Mouse (Mus musculus) embryonic facial prominence, embryonic 14.5 days (tissue): ENCODE measurements around the gene Cdc6. TPM values are rescaled to one million over a fixed set of nuclear protein-coding genes. Genes with fewer than 3 reads are reported as not detected.

ENCODE experiments used
- ATAC-seq: fragments of 200-750 bp; cut with Nextera tagmentation; 2 replicates; pipeline ENCODE4 v1.8.0; 2017; ENCODE audit warnings: low read depth, moderate number of reproducible peaks, moderate TSS enrichment
- DNase-seq: peaks from one replicate; pipeline ENCODE4 v3.0.0-alpha.2; 2015; ENCODE audit warnings: low spot score
- H3K27ac ChIP-seq: fragments of 300-500 bp; sonication (generic); replicated peaks from 2 replicates; pipeline ENCODE4 v1.5.1; 2014; ENCODE audit warnings: low read depth, mild to moderate bottlenecking, low read length, moderate library complexity
- H3K27me3 ChIP-seq: fragments of 300-500 bp; sonication (generic); replicated peaks from 2 replicates; pipeline ENCODE4 v1.6.1; 2014; ENCODE audit warnings: low read length; ENCODE audit not compliant: control insufficient read depth, insufficient read depth
- H3K36me3 ChIP-seq: fragments of 300-500 bp; sonication (generic); 2 replicates; pipeline ENCODE4 v1.6.1; 2014; ENCODE audit warnings: low read length, mixed read lengths; ENCODE audit not compliant: control insufficient read depth, insufficient read depth
- H3K4me1 ChIP-seq: fragments of 300-500 bp; sonication (generic); 2 replicates; pipeline ENCODE4 v1.6.1; 2014; ENCODE audit warnings: antibody characterized with exemption, low read length; ENCODE audit not compliant: control insufficient read depth, insufficient read depth
- H3K4me2 ChIP-seq: fragments of 300-500 bp; sonication (generic); 2 replicates; pipeline ENCODE4 v1.6.1; 2014; ENCODE audit warnings: low read depth, mild to moderate bottlenecking, low read length, moderate library complexity, mixed read lengths
- H3K4me3 ChIP-seq: fragments of 300-500 bp; sonication (generic); 2 replicates; pipeline ENCODE4 v1.5.1; 2014; ENCODE audit warnings: low read depth, mild to moderate bottlenecking, low read length
- H3K9ac ChIP-seq: fragments of 300-500 bp; sonication (generic); 2 replicates; pipeline ENCODE4 v1.6.1; 2014; ENCODE audit warnings: low read depth, mild to moderate bottlenecking, low read length, moderate library complexity, mixed read lengths
- H3K9me3 ChIP-seq: fragments of 300-500 bp; sonication (generic); 2 replicates; pipeline ENCODE4 v1.6.1; 2016; ENCODE audit warnings: low read length; ENCODE audit not compliant: control insufficient read depth
- WGBS: fragments of 180-500 bp; shearing (Covaris S2); extraction: QIAGEN DNeasy Blood & Tissue Kit; methylation state at CpG from one replicate; pipeline ENCODE4 v1.1.7; 2014; 5-methylcytosine and 5-hydroxymethylcytosine counted together
- polyA plus RNA-seq: library from polyadenylated mRNA; unstranded; fragments of >200 nt; fragmentation: Nextera tagmentation; extraction: Ambion mirVana; gene quantifications from 2 replicates; pipeline ENCODE4 v1.2.1, GENCODE M21; 2014

Gene Cdc6
- polyA plus RNA-seq, 1 experiment from 2014 or later: 22.7 TPM

DNA sequence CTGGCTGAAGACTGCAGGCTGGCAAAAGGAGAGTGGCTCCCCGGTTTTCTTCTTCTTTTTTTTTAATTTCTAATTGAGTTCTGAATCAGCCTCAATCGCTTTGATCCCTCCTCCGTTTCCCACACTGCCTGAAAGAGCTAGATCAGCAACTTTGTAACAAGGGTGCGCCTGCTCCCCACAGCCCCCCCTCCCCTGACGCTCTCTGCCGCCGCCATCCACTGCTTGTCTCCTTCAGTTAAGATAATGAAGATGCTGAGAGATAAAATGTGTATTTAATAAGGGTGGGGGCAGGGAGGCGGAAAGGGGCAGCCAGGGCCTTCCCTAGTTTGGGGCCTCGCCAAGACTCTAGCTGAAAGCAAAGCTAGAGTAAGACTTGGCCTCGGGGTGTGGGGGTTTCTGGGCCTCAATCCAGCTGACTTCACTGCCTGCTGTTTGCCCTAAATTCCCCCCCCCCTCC, 17.7 kb downstream of the Cdc6 start:
- Histone ChIP-seq H3K9ac (no peak overlapping the region), H3K4me3 (peak overlapping the region; percentile 8; the same call in 1 of the 2 replicates)

DNA sequence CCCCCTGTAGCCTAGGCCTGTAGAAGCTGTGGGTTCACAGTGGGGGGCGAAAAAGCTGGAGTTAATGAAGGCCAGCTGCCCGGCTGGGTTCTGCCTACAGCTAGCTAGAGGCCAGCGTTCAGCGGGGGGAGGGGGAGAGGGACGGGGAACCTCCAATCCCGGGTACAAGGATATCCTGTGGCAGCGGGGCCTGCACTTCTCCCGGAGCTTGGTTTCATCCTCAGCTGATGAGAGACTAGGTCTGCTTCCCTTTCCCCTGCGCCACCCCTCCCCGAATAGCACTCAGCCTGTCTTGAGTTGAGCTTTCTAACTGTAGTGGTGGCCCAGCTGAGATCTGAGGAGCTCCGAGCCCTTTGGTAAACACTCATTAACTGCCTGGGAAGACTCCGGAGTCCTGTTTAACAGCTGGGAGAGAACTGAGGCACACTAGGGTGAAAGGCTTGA, 18.3 kb downstream of the Cdc6 start:
- Histone ChIP-seq H3K4me3 (peak overlapping the region; percentile 8; the same call in 1 of the 2 replicates), H3K27ac (peak overlapping the region; percentile 92), H3K36me3 (peaks cover under 1% of the 10 kb centered on the region; the same call in 1 of the 2 replicates), H3K4me2 (peak overlapping the region; percentile 49), H3K9me3 (no peaks in the 10 kb centered on the region), H3K27me3 (no peaks in the 10 kb centered on the region), H3K9ac (peak overlapping the region; percentile 30; the same call in 1 of the 2 replicates), H3K4me1 (peaks cover 78% of the 10 kb centered on the region)
- DNase-seq (peak; percentile 94), ATAC-seq (peak; percentile 41)
- WGBS: 2% methylated on average over 10 of the region's 12 CpGs

More for the DNA sequence above, 17.7 kb downstream of the Cdc6 start:
- WGBS: 4% methylated on average over 10 of the region's 10 CpGs
- no peaks in the 10 kb centered on the region for H3K9me3 ChIP-seq
- peaks cover 5% of the 10 kb centered on the region; the same call in 1 of the 2 replicates for H3K36me3 ChIP-seq
- peaks cover 72% of the 10 kb centered on the region for H3K4me1 ChIP-seq
- H3K27me3 ChIP-seq: no peaks in the 10 kb centered on the region
- peak; percentile 97 for DNase-seq
- peak; percentile 23; the same call in 1 of the 2 replicates for ATAC-seq
- peak overlapping the region; percentile 49 for H3K4me2 ChIP-seq
- peak overlapping the region; percentile 92 for H3K27ac ChIP-seq

DNA sequence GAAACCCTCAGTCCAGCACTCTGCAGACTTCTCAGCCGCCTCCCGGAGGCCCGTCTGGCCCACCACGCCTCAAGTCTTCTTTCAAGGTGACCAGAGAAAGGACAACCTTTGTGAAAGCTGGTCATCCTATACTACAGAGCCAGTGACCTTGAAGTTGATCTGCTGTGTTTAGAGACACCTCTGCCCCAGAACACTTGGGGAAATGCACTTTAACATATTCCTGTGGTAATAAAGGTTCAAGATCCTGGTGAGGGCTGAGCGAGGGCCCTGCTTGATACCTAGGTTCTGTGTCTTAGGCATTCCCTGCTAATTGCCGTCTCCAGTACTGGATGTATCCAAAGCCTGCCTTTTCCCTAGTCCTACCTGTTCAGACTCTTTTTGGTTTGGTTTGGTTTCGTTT, 19.0 kb downstream of the Cdc6 start:
- WGBS: 57% methylated on average over 7 of the region's 7 CpGs
- DNase-seq (no peak), ATAC-seq (no peak)
- Histone ChIP-seq H3K4me2 (peak overlapping the region; percentile 49), H3K4me3 (no peak overlapping the region), H3K36me3 (no peaks in the 10 kb centered on the region), H3K9ac (peak overlapping the region; percentile 30; the same call in 1 of the 2 replicates), H3K27me3 (no peaks in the 10 kb centered on the region), H3K9me3 (no peaks in the 10 kb centered on the region), H3K27ac (peak overlapping the region; percentile 92), H3K4me1 (peaks cover 85% of the 10 kb centered on the region)

DNA sequence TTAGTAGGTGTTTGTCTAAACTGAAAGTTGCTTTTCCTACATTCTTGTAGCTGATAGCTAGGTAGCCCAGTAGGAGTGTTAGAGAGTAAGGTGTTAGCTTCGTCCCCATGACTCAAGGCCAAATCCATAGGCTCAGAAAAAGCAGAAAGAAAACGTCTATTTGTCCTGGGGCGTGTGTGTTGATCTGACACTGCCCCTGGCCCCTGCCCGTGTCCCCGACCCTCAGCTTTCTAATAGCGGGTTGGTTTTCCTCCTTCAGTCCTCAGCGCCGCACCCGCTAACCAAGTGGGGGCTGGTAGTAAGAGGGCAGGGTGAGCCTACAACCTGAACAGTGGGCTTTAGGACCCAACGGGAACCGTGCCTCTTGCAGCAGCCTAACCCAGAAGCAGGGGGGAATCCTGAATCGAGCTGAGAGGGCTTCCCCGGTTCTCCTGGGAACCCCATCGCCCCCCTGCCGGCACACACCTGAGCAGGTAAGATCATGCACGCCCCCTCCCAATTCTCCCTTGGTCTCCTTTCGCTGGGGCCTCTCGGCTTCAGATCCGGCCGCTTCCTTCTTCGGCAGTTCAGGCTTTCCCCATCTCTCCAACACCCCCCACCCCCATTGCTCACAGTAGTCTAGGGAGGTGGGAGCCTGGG, 20.0 kb downstream of the Cdc6 start, which contains the start of gene Rara:
Gene Rara, plus strand, starts transcription at position 381 of the 639 bp plus-strand sequence.
- Histone ChIP-seq H3K4me2 (peak within 1 kb of the TSS; percentile 84), H3K9ac (peak within 1 kb of the TSS; percentile 74), H3K9me3 (no peaks in the 10 kb centered on the region), H3K4me1 (peaks cover 93% of the 10 kb centered on the region), H3K4me3 (peak within 1 kb of the TSS; percentile 58), H3K36me3 (no peaks in the 10 kb centered on the region), H3K27me3 (no peaks in the 10 kb centered on the region), H3K27ac (peak within 1 kb of the TSS; percentile 92)
- DNase-seq (peak; percentile 86), ATAC-seq (no peak)
- 5% methylated on average over 21 of the region's 21 CpGs for WGBS

DNA sequence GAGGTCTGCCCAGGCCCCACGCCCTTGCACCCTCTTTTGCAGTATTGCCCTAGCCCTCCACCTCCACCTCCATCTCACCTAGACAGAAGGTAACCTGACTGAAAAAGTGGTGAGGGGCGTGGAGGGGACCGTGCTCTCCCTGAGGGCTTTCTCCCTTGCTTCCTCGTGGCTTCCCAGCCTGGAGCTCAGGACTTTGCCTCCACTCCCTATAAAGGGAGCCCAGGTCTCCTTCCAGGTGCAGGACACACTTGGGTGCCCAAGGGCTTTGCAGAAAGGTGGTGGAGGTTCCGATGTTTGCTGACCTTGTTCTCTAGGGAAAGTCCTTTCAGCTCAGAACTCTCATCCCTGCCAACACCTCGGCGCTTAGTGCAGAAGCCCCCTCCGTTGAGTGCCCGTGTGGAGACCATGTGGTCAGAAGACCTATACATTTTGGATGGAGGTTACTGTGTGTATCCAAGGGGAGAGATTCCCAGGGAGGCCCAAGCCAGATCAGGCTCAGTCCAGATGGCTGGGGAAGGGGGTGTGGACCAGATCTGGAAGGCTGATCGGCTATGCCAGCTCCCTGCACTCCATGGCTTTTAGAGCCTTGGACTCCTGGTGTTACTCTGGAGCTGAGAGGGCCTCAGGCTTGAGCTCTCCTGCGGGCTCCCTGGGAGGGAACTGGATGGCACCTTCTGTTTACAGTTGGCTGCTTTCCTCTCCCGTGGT, 20.7 kb downstream of the Cdc6 start:
- DNase-seq: no peak

DNA sequence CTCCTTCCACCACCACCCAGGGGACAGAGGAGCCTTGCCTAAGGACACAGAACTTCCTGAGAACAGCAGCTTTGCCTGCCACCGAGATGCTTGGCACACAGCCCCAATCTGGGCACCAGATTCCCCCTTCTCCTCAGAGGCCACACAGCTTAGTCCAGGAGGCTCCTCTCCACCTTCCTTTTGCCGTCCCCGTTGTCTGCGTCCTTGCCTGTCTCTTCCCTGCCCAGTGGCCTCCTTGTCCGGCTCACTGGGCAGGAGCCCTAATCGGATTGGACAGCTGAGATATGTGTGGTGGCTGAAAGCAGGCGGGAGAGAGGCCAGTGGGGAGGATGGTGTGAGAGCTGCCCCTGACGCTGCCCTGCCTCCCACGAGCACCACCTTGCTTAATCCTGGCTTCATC, 21.9 kb downstream of the Cdc6 start:
- H3K4me3 ChIP-seq: peak overlapping the region; percentile 58

More for the DNA sequence above, 20.7 kb downstream of the Cdc6 start:
- Histone ChIP-seq H3K9ac (peak overlapping the region; percentile 74), H3K4me2 (peak overlapping the region; percentile 84), H3K4me1 (peaks cover 97% of the 10 kb centered on the region), H3K27me3 (no peaks in the 10 kb centered on the region), H3K4me3 (peak overlapping the region; percentile 58), H3K27ac (peak overlapping the region; percentile 84), H3K36me3 (no peaks in the 10 kb centered on the region), H3K9me3 (no peaks in the 10 kb centered on the region)
- no peak for ATAC-seq
- WGBS: 8% methylated on average over 12 of the region's 12 CpGs

DNA sequence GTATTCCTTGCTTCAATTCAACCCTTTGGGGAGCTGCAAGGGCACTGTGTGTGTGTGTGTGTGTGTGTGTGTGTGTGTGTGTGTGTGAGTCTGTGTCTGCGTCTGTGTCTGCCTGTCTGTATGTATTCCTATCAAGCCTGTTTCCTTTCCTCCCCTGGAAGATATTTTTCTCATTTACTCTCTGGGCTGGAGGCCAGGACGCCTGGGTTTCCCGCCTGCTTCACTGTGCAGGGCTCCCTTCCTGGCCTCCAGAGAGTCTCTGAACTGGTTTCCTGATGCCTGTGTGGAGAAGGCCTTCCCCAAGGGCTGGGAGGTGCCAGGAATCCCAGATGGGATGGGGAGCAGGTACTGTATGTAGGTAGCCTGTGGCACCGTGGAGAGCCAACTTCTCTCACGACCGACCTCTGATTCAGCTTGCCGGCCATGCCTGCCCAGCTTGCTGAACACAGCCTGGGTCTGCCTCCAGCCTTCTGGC, 22.6 kb downstream of the Cdc6 start:
- no peak for ATAC-seq
- peak overlapping the region; percentile 84 for H3K27ac ChIP-seq
- H3K4me2 ChIP-seq: peak overlapping the region; percentile 84
- H3K36me3 ChIP-seq: peaks cover 2% of the 10 kb centered on the region; the same call in 1 of the 2 replicates
- no peaks in the 10 kb centered on the region for H3K9me3 ChIP-seq
- 24% methylated on average over 7 of the region's 7 CpGs for WGBS
- H3K27me3 ChIP-seq: no peaks in the 10 kb centered on the region
- peak overlapping the region; percentile 48; the same call in 1 of the 2 replicates for H3K9ac ChIP-seq
- peak; percentile 87 for DNase-seq
- peaks cover 91% of the 10 kb centered on the region for H3K4me1 ChIP-seq
- H3K4me3 ChIP-seq: peak overlapping the region; percentile 58; the same call in 1 of the 2 replicates

More for the DNA sequence above, 21.9 kb downstream of the Cdc6 start:
- H3K27ac ChIP-seq: peak overlapping the region; percentile 84
- H3K36me3 ChIP-seq: no peaks in the 10 kb centered on the region
- DNase-seq (no peak), ATAC-seq (no peak)
- H3K4me1 ChIP-seq: peaks cover 94% of the 10 kb centered on the region
- H3K9ac ChIP-seq: peak overlapping the region; percentile 48
- peak overlapping the region; percentile 84 for H3K4me2 ChIP-seq
- 6% methylated on average over 9 of the region's 9 CpGs for WGBS
- no peaks in the 10 kb centered on the region for H3K27me3 ChIP-seq
- H3K9me3 ChIP-seq: no peaks in the 10 kb centered on the region

DNA sequence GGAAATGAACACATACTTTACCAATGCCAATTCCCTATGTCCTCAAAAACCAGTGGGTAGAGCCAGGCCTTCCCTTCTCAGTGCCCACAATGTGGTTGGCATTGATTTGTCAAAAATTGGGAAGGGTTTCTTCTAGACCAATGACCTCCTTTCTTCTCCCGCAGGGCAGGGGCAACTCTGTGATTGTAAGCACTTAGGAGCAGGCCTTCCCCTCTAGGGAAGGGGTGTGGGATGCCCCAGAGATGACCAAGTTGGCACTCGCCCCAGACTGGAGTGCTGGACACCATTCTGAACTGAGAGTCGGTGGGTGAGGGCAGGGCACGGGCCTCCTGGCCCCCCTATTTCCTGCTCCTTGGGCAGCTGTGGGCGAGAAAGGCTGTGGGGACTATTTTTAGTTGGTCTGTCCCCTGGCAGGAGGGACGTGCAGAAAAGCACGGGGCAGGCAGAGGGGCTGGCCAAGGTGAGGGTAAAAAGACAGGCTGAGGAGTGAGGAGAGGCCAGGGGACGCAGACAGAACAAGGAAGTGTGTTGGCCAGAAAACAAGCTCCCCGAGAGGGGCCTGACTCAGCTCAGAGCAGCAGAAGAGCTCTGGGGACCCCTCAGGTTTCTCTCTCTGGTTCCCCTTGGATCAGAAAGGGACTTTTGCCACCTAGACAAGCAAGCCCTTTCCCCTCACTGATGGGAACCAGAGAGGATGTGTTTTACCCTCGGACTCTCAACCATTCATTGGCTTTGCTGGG, 23.3 kb downstream of the Cdc6 start:
- Histone ChIP-seq H3K36me3 (peaks cover 4% of the 10 kb centered on the region; the same call in 1 of the 2 replicates), H3K9ac (peak overlapping the region; percentile 35; the same call in 1 of the 2 replicates), H3K27ac (peak overlapping the region; percentile 84), H3K9me3 (no peaks in the 10 kb centered on the region), H3K4me2 (peak overlapping the region; percentile 84), H3K4me1 (peaks cover 91% of the 10 kb centered on the region), H3K4me3 (no peak overlapping the region), H3K27me3 (no peaks in the 10 kb centered on the region)
- 33% methylated on average over 9 of the region's 10 CpGs for WGBS
- DNase-seq (no peak), ATAC-seq (no peak)
